Comparison of ENCODE assay signal across 16 mouse cellular contexts in genomic region chr5:146147903-146148302, GRCm38 (mm10). TPM values are rescaled to one million over a fixed set of nuclear protein-coding genes. Genes with fewer than 3 reads are reported as not detected.
DNase-seq lines count a peak whose midpoint lies in the region; ATAC-seq and TF ChIP-seq lines count a peak whose summit lies in the region.
"Had no signal": no experiment of that assay in that cellular context is flagged by ENCODE, and none has a peak within 500 bp of the region (broad histone marks: within the 10 kb centered on the region; RNA-seq: fewer than 3 reads in every experiment).

No protein-coding gene starts in this region.

- TF ChIP-seq CTCF in layer of hippocampus, adult 2 months (conservative IDR thresholded peaks at IDR 0.05), result peak; percentile 16; the same call in 1 of the 2 replicates
- TF ChIP-seq CTCF in E14TG2a.4 (conservative IDR thresholded peaks at IDR 0.05; ENCODE audit: low read length), result peak; percentile 42
- peak; percentile 35 for TF ChIP-seq CTCF in midbrain, postnatal 0 days (IDR thresholded peaks at IDR 0.05)

- peaks cover 27% of the 10 kb centered on the region for H3K9me3 ChIP-seq in E14TG2a.4 (ENCODE audit: low read length)
- H3K9me3 ChIP-seq in midbrain, postnatal 0 days (ENCODE audit: low read length), result no peaks in the 10 kb centered on the region

- DNase-seq in layer of hippocampus, adult 2 months (ENCODE audit: low spot score in 2 of 2), result no peak
- DNase-seq in layer of hippocampus, postnatal 14 days (ENCODE audit: low spot score in 2 of 2), result no peak
- peak; percentile 64 for DNase-seq in ZHBTc4 (ENCODE audit: low read depth, low spot score)
- no peak for DNase-seq in midbrain, postnatal 0 days (ENCODE audit: low spot score)
- no peak for DNase-seq in left cerebral cortex, postnatal 10 days (ENCODE audit: extremely low spot score in 1 of 2, low spot score in 2 of 2)
- DNase-seq in adrenal gland, postnatal 10 days, result no peak
- no peak for DNase-seq in kidney, postnatal 14 days
- DNase-seq: kidney, postnatal 10 days had no signal

- H3K27ac ChIP-seq in layer of hippocampus, adult 2 months, result no peak overlapping the region
- no peak overlapping the region for H3K27ac ChIP-seq in midbrain, postnatal 0 days (ENCODE audit: low read depth, low read length)
- H3K27ac ChIP-seq: embryonic facial prominence, embryonic 13.5 days; neural tube, embryonic 13.5 days had no signal

- no peak overlapping the region for H3K4me3 ChIP-seq in layer of hippocampus, adult 2 months
- no peak overlapping the region for H3K4me3 ChIP-seq in E14TG2a.4 (replicated peaks; ENCODE audit: low read length)
- no peak overlapping the region for H3K4me3 ChIP-seq in midbrain, postnatal 0 days (ENCODE audit: low read depth, low read length)
- H3K4me3 ChIP-seq: embryonic facial prominence, embryonic 13.5 days; neural tube, embryonic 13.5 days had no signal

- H3K4me1 ChIP-seq in E14TG2a.4 (replicated peaks; ENCODE audit: low read depth, low read length), result no peaks in the 10 kb centered on the region
- H3K4me1 ChIP-seq in midbrain, postnatal 0 days (ENCODE audit: insufficient read depth, low read length), result no peaks in the 10 kb centered on the region
- H3K4me1 ChIP-seq: embryonic facial prominence, embryonic 13.5 days; neural tube, embryonic 13.5 days had no signal

- 55% methylated on average over 2 of the region's 2 CpGs for WGBS in midbrain, postnatal 0 days

- no peak overlapping the region for H3K4me2 ChIP-seq in midbrain, postnatal 0 days (ENCODE audit: low read depth, low read length, poor library complexity, severe bottlenecking)
- H3K4me2 ChIP-seq: embryonic facial prominence, embryonic 13.5 days; neural tube, embryonic 13.5 days had no signal

- H3K36me3 ChIP-seq in E14TG2a.4 (ENCODE audit: insufficient read depth, low read length), result no peaks in the 10 kb centered on the region
- no peaks in the 10 kb centered on the region for H3K36me3 ChIP-seq in midbrain, postnatal 0 days (ENCODE audit: insufficient read depth, low read length)
- H3K36me3 ChIP-seq: embryonic facial prominence, embryonic 13.5 days; neural tube, embryonic 13.5 days had no signal

- no peak overlapping the region for H3K9ac ChIP-seq in midbrain, postnatal 0 days (replicated peaks; ENCODE audit: low read length, poor library complexity, severe bottlenecking)
- H3K9ac ChIP-seq: embryonic facial prominence, embryonic 13.5 days; neural tube, embryonic 13.5 days had no signal

- ATAC-seq in midbrain, postnatal 0 days (ENCODE audit: low FRiP score), result no peak
- ATAC-seq: activated CD4-positive, CD25-positive, alpha-beta regulatory T cell, adult 4 months; lung, postnatal 0 days had no signal

- no peaks in the 10 kb centered on the region for H3K27me3 ChIP-seq in E14TG2a.4 (ENCODE audit: insufficient read depth, low read length)
- no peaks in the 10 kb centered on the region for H3K27me3 ChIP-seq in midbrain, postnatal 0 days (ENCODE audit: insufficient read depth, low read length)
- H3K27me3 ChIP-seq: embryonic facial prominence, embryonic 13.5 days; neural tube, embryonic 13.5 days had no signal

- intact Hi-C loops in left cerebral cortex, postnatal 10 days (cut with DNase I), result no loop called here

RNA-seq across cellular contexts. Expression of gene Gm5565, which starts 12.4 kb away (rescaled TPM):
- total RNA-seq in layer of hippocampus, adult 2 months (2021), result not detected
- total RNA-seq in layer of hippocampus, postnatal 14 days (2021), result not detected
- total RNA-seq in midbrain, postnatal 0 days (2014; rRNA removed), result not detected in 2 replicates
- polyA plus RNA-seq in midbrain, postnatal 0 days (2015; fragmentation: Nextera tagmentation; extraction: Ambion mirVana), result not detected in 2 replicates
- not detected for total RNA-seq in left cerebral cortex, postnatal 10 days (2021)
- not detected for total RNA-seq in adrenal gland, postnatal 10 days (2021)
- total RNA-seq: left cerebral cortex, postnatal 14 days had no signal
- polyA plus RNA-seq: activated CD4-positive, CD25-positive, alpha-beta regulatory T cell, adult 4 months; embryonic facial prominence, embryonic 13.5 days; heart, embryonic 14.5 days; lung, postnatal 0 days; neural tube, embryonic 13.5 days; spleen, adult 2 months had no signal

RNA-seq across cellular contexts. Expression of gene Gm6309, which starts 22.6 kb away (rescaled TPM):
- total RNA-seq in layer of hippocampus, adult 2 months (2021), result not detected
- not detected for total RNA-seq in layer of hippocampus, postnatal 14 days (2021)
- total RNA-seq in midbrain, postnatal 0 days (2014; rRNA removed), result not detected in 2 replicates
- not detected in 2 replicates for polyA plus RNA-seq in midbrain, postnatal 0 days (2015; fragmentation: Nextera tagmentation; extraction: Ambion mirVana)
- not detected for total RNA-seq in left cerebral cortex, postnatal 10 days (2021)
- not detected for total RNA-seq in adrenal gland, postnatal 10 days (2021)
- total RNA-seq: left cerebral cortex, postnatal 14 days had no signal
- polyA plus RNA-seq: activated CD4-positive, CD25-positive, alpha-beta regulatory T cell, adult 4 months; embryonic facial prominence, embryonic 13.5 days; heart, embryonic 14.5 days; lung, postnatal 0 days; neural tube, embryonic 13.5 days; spleen, adult 2 months had no signal

RNA-seq across cellular contexts. Expression of gene 1700001J03Rik, which starts 37.2 kb away (rescaled TPM):
- 1 to 10 TPM; 1.2 to 1.6 TPM for total RNA-seq in layer of hippocampus, adult 2 months (2021)
- under 1 TPM; 0.69 to 0.97 TPM for total RNA-seq in layer of hippocampus, postnatal 14 days (2021)
- total RNA-seq in midbrain, postnatal 0 days (2014; rRNA removed), result not detected in 2 replicates
- polyA plus RNA-seq in midbrain, postnatal 0 days (2015; fragmentation: Nextera tagmentation; extraction: Ambion mirVana), result 0.27 TPM in 1 of 2 replicates, not detected in the other
- total RNA-seq in left cerebral cortex, postnatal 10 days (2021), result under 1 TPM in 1 of 2 experiments, not detected in 1; 0.47 TPM
- total RNA-seq in adrenal gland, postnatal 10 days (2021), result 1 to 10 TPM in 1 of 2 experiments, under 1 TPM in 1; 0.48 to 1.6 TPM
- polyA plus RNA-seq: embryonic facial prominence, embryonic 13.5 days; heart, embryonic 14.5 days had no signal
